Mouse (Mus musculus) left cerebral cortex, postnatal 4 days (tissue): ENCODE measurements around the gene Pepd. TPM values are rescaled to one million over a fixed set of nuclear protein-coding genes. Genes with fewer than 3 reads are reported as not detected.

Experiments
- DNase-seq: peaks from one replicate; pipeline ENCODE4 v3.0.0-alpha.2; 2022
- intact Hi-C: fragments of 180-260 bp; cut with DNase I; formaldehyde crosslinking; loops from one replicate; pipeline ENCODE4 v1.15.1; 2025
- total RNA-seq, 2 experiments: library from RNA; stranded (reverse); gene quantifications; 2 replicates each; pipeline ENCODE4 v1.2.3; 2021

Pepd gene
- total RNA-seq, 2 experiments from 2014 or later = 40.0 to 41.7 TPM

- intact Hi-C loops = no loop called here
- no peak for DNase-seq
Measured at GRCm38 (mm10) chr7:35050540-35050939, 138.4 kb downstream of the Pepd start.

- no peak for DNase-seq
- intact Hi-C loops = no loop called here
Measured at GRCm38 (mm10) chr7:35053161-35053560, 141.0 kb downstream of the Pepd start.

GRCm38 (mm10) chr7:35054286-35054685, 142.1 kb downstream of the Pepd start:
- DNase-seq = no peak
- intact Hi-C loops = no loop called here

- intact Hi-C loops = no loop called here
- no peak for DNase-seq
Measured at GRCm38 (mm10) chr7:35054977-35055618, 142.9 kb downstream of the Pepd start.

- intact Hi-C loops = no loop called here
- peak; percentile 60 for DNase-seq
Measured at GRCm38 (mm10) chr7:35055619-35056435, 143.6 kb downstream of the Pepd start.

- peak; percentile 95 for DNase-seq
- intact Hi-C loops = no loop called here
Measured at GRCm38 (mm10) chr7:35056436-35056864, 144.3 kb downstream of the Pepd start, which contains the start of gene Cebpg. Gene Cebpg (minus strand): TSS chr7:35056573.

GRCm38 (mm10) chr7:35056999-35057398, 144.8 kb downstream of the Pepd start:
- intact Hi-C loops = no loop called here

GRCm38 (mm10) chr7:35057569-35057968, 145.4 kb downstream of the Pepd start:
- no peak for DNase-seq
- intact Hi-C loops = no loop called here

More at GRCm38 (mm10) chr7:35056999-35057398, 144.8 kb downstream of the Pepd start:
- no peak for DNase-seq

- intact Hi-C loops = no loop called here
- no peak for DNase-seq
Measured at GRCm38 (mm10) chr7:35058329-35058728, 146.2 kb downstream of the Pepd start.

- DNase-seq = no peak
- intact Hi-C loops = no loop called here
Measured at GRCm38 (mm10) chr7:35059467-35059866, 147.3 kb downstream of the Pepd start.

GRCm38 (mm10) chr7:35064286-35065258, 152.4 kb downstream of the Pepd start:
- peak; percentile 72 for DNase-seq
- intact Hi-C loops = no loop called here

- no peak for DNase-seq
- intact Hi-C loops = no loop called here
Measured at GRCm38 (mm10) chr7:35065958-35066357, 153.8 kb downstream of the Pepd start.

- intact Hi-C loops = no loop called here
- DNase-seq = no peak
Measured at GRCm38 (mm10) chr7:35066640-35067212, 154.5 kb downstream of the Pepd start.

- DNase-seq = no peak
- intact Hi-C loops = no loop called here
Measured at GRCm38 (mm10) chr7:35076645-35077044, 164.5 kb downstream of the Pepd start.

GRCm38 (mm10) chr7:35080843-35081338, 168.7 kb downstream of the Pepd start:
- no peak for DNase-seq
- intact Hi-C loops = no loop called here

- intact Hi-C loops = no loop called here
- DNase-seq = no peak
Measured at GRCm38 (mm10) chr7:35081406-35082104, 169.4 kb downstream of the Pepd start.

GRCm38 (mm10) chr7:35084565-35085360, 172.6 kb downstream of the Pepd start:
- intact Hi-C loops = no loop called here
- DNase-seq = no peak

GRCm38 (mm10) chr7:35086271-35086861, 174.2 kb downstream of the Pepd start:
- intact Hi-C loops = no loop called here
- DNase-seq = peak; percentile 41
